Mouse (Mus musculus) cerebellum, postnatal 36 days (tissue): Measurements from ENCODE around the gene Ndufb10.
A peak's percentile ranks its signal among the peaks of the same experiment; 100 is the strongest.

Experiments used
- DNase-seq, 2 experiments: peaks; one replicate each; pipeline ENCODE4 v3.0.0; 2021 to 2022; ENCODE audit warnings: mixed read lengths in 2 of 2

Ndufb10 gene

GRCm38 (mm10) chr17:24724184-24724583, at the start of gene Ndufb10:
Ndufb10 (minus strand) TSS chr17:24724478.
- DNase-seq, result peak; percentile 98 to 99

- no peak for DNase-seq
Measured at GRCm38 (mm10) chr17:24773241-24773640, 49.0 kb upstream of the Ndufb10 start.

- no peak for DNase-seq
Measured at GRCm38 (mm10) chr17:24769146-24769545, 44.9 kb upstream of the Ndufb10 start.

GRCm38 (mm10) chr17:24766266-24766875, 42.1 kb upstream of the Ndufb10 start:
- DNase-seq, result no peak

- no peak for DNase-seq
Measured at GRCm38 (mm10) chr17:24765016-24765905, 41.0 kb upstream of the Ndufb10 start.

- DNase-seq, result no peak
Measured at GRCm38 (mm10) chr17:24761121-24761520, 36.8 kb upstream of the Ndufb10 start.

GRCm38 (mm10) chr17:24757394-24757793, 33.1 kb upstream of the Ndufb10 start:
- no peak for DNase-seq

- DNase-seq, result no peak
Measured at GRCm38 (mm10) chr17:24752415-24753394, 28.4 kb upstream of the Ndufb10 start, which contains the start of gene Hs3st6. Hs3st6 (plus strand) TSS chr17:24752988.

- DNase-seq, result no peak
Measured at GRCm38 (mm10) chr17:24751528-24751927, 27.2 kb upstream of the Ndufb10 start.

- DNase-seq, result no peak
Measured at GRCm38 (mm10) chr17:24746986-24747385, 22.7 kb upstream of the Ndufb10 start.

GRCm38 (mm10) chr17:24745526-24746497, 21.5 kb upstream of the Ndufb10 start:
- peak; percentile 67 to 77 for DNase-seq

- no peak for DNase-seq
Measured at GRCm38 (mm10) chr17:24744381-24744780, 20.1 kb upstream of the Ndufb10 start.

GRCm38 (mm10) chr17:24743896-24744295, 19.6 kb upstream of the Ndufb10 start:
- DNase-seq, result no peak

- DNase-seq, result no peak
Measured at GRCm38 (mm10) chr17:24742307-24742706, 18.0 kb upstream of the Ndufb10 start.

- DNase-seq, result no peak
Measured at GRCm38 (mm10) chr17:24739926-24740325, 15.6 kb upstream of the Ndufb10 start.

GRCm38 (mm10) chr17:24738238-24738637, 14.0 kb upstream of the Ndufb10 start:
- no peak for DNase-seq

GRCm38 (mm10) chr17:24737135-24737810, 13.0 kb upstream of the Ndufb10 start:
- no peak for DNase-seq

- DNase-seq, result peak; percentile 88 to 91
Measured at GRCm38 (mm10) chr17:24736330-24737051, 12.2 kb upstream of the Ndufb10 start, which contains the start of gene Msrb1. Msrb1 (plus strand) TSS chr17:24736642.

- DNase-seq, result no peak
Measured at GRCm38 (mm10) chr17:24735446-24735845, 11.2 kb upstream of the Ndufb10 start.

- no peak for DNase-seq
Measured at GRCm38 (mm10) chr17:24734513-24734912, 10.2 kb upstream of the Ndufb10 start.
